Mouse (Mus musculus) heart, embryonic 12.5 days (tissue): ENCODE measurements around the gene Rpp30. TPM values are rescaled to one million over a fixed set of nuclear protein-coding genes. Genes with fewer than 3 reads are reported as not detected.

Experiments
- ATAC-seq: fragments of 200-750 bp; cut with Nextera tagmentation; 2 replicates; pipeline ENCODE4 v1.8.0; 2017; ENCODE audit warnings: moderate TSS enrichment, moderate library complexity; ENCODE audit not compliant: insufficient number of reproducible peaks, low FRiP score
- H3K27ac ChIP-seq: fragments of 300-500 bp; sonication (generic); 2 replicates; pipeline ENCODE4 v1.5.1; 2016; ENCODE audit warnings: mild to moderate bottlenecking, moderate library complexity; ENCODE audit not compliant: poor library complexity, severe bottlenecking
- H3K27me3 ChIP-seq: fragments of 300-500 bp; sonication (generic); replicated peaks from 2 replicates; pipeline ENCODE4 v1.6.1; 2016; ENCODE audit warnings: mild to moderate bottlenecking, moderate library complexity
- H3K36me3 ChIP-seq: fragments of 300-500 bp; sonication (generic); 2 replicates; pipeline ENCODE4 v1.6.1; 2016; ENCODE audit warnings: mild to moderate bottlenecking, moderate library complexity
- H3K4me1 ChIP-seq: fragments of 300-500 bp; sonication (generic); replicated peaks from 2 replicates; pipeline ENCODE4 v1.6.1; 2016; ENCODE audit warnings: mild to moderate bottlenecking
- H3K4me2 ChIP-seq: fragments of 300-500 bp; sonication (generic); 2 replicates; pipeline ENCODE4 v1.6.1; 2016; ENCODE audit warnings: mild to moderate bottlenecking, moderate library complexity
- H3K4me3 ChIP-seq: fragments of 300-500 bp; sonication (generic); 2 replicates; pipeline ENCODE4 v1.5.1; 2016; ENCODE audit warnings: mild to moderate bottlenecking
- H3K9ac ChIP-seq: fragments of 300-500 bp; sonication (generic); 2 replicates; pipeline ENCODE4 v1.6.1; 2016; ENCODE audit warnings: mild to moderate bottlenecking, moderate library complexity
- H3K9me3 ChIP-seq: fragments of 300-500 bp; sonication (generic); replicated peaks from 2 replicates; pipeline ENCODE4 v1.6.1; 2016; ENCODE audit warnings: mild to moderate bottlenecking, moderate library complexity
- WGBS: fragments of 180-500 bp; shearing (Covaris S2); methylation state at CpG from one replicate; pipeline ENCODE4 v1.1.7; 2016; 5-methylcytosine and 5-hydroxymethylcytosine counted together
- polyA plus RNA-seq: library from polyadenylated mRNA; unstranded; fragments of >200 nt; fragmentation: Nextera tagmentation; extraction: Ambion mirVana; gene quantifications from 2 replicates; pipeline ENCODE4 v1.2.1, GENCODE M21; 2016

Rpp30 gene
- polyA plus RNA-seq, 1 experiment from 2014 or later = 60.8 TPM

- H3K9me3 ChIP-seq = peaks cover 6% of the 10 kb centered on the region; the same call in 1 of the 2 replicates
- no peaks in the 10 kb centered on the region for H3K36me3 ChIP-seq
- peak overlapping the region; percentile 73 for H3K9ac ChIP-seq
- H3K4me2 ChIP-seq = peak overlapping the region; percentile 66
- no peaks in the 10 kb centered on the region for H3K27me3 ChIP-seq
- peaks cover 26% of the 10 kb centered on the region for H3K4me1 ChIP-seq
- 0 out of 2 replicates have a peak, but pooled peaks have one; percentile 15 for ATAC-seq
- H3K4me3 ChIP-seq = peak overlapping the region; percentile 29
- peak overlapping the region; percentile 98 for H3K27ac ChIP-seq
- 4% methylated on average over 9 of the region's 9 CpGs for WGBS
Measured at GRCm38 (mm10) chr19:36129213-36129612, 45.7 kb downstream of the Rpp30 start.

GRCm38 (mm10) chr19:36129643-36130042 is 46.1 kb downstream of the Rpp30 start:
- WGBS = 0% methylated on average over 12 of the region's 12 CpGs
- H3K4me3 ChIP-seq = peak overlapping the region; percentile 29
- peak overlapping the region; percentile 73; the same call in 1 of the 2 replicates for H3K9ac ChIP-seq

GRCm38 (mm10) chr19:36130181-36130580 is 46.7 kb downstream of the Rpp30 start:
- Histone ChIP-seq H3K36me3 (no peaks in the 10 kb centered on the region), H3K4me2 (peak overlapping the region; percentile 66), H3K4me1 (peaks cover 26% of the 10 kb centered on the region), H3K9me3 (no peaks in the 10 kb centered on the region), H3K4me3 (peak overlapping the region; percentile 29; the same call in 1 of the 2 replicates), H3K27ac (peak overlapping the region; percentile 98), H3K27me3 (no peaks in the 10 kb centered on the region), H3K9ac (peak overlapping the region; percentile 39)
- no peak for ATAC-seq
- 21% methylated on average over 2 of the region's 2 CpGs for WGBS

More at GRCm38 (mm10) chr19:36129643-36130042, 46.1 kb downstream of the Rpp30 start:
- Histone ChIP-seq H3K9me3 (peaks cover 3% of the 10 kb centered on the region; the same call in 1 of the 2 replicates), H3K4me2 (peak overlapping the region; percentile 66), H3K4me1 (peaks cover 26% of the 10 kb centered on the region), H3K36me3 (no peaks in the 10 kb centered on the region), H3K27ac (peak overlapping the region; percentile 98), H3K27me3 (no peaks in the 10 kb centered on the region)
- peak; percentile 91 for ATAC-seq

- Histone ChIP-seq H3K27ac (no peak overlapping the region), H3K9me3 (no peaks in the 10 kb centered on the region), H3K4me1 (peaks cover 26% of the 10 kb centered on the region), H3K9ac (no peak overlapping the region), H3K4me3 (no peak overlapping the region), H3K36me3 (no peaks in the 10 kb centered on the region), H3K4me2 (no peak overlapping the region), H3K27me3 (no peaks in the 10 kb centered on the region)
- no peak for ATAC-seq
- 62% methylated on average over 6 of the region's 6 CpGs for WGBS
Measured at GRCm38 (mm10) chr19:36131990-36132389, 48.5 kb downstream of the Rpp30 start.

- WGBS = 87% methylated on average over 6 of the region's 6 CpGs
- peaks cover 26% of the 10 kb centered on the region for H3K4me1 ChIP-seq
- H3K36me3 ChIP-seq = no peaks in the 10 kb centered on the region
- H3K27ac ChIP-seq = peak overlapping the region; percentile 60; the same call in 1 of the 2 replicates
- no peak overlapping the region for H3K4me3 ChIP-seq
- no peak overlapping the region for H3K4me2 ChIP-seq
- no peaks in the 10 kb centered on the region for H3K9me3 ChIP-seq
- ATAC-seq = no peak
- H3K27me3 ChIP-seq = no peaks in the 10 kb centered on the region
- H3K9ac ChIP-seq = no peak overlapping the region
Measured at GRCm38 (mm10) chr19:36133064-36133463, 49.5 kb downstream of the Rpp30 start.

GRCm38 (mm10) chr19:36133731-36134130 is 50.2 kb downstream of the Rpp30 start:
- WGBS = 10% methylated on average over 5 of the region's 5 CpGs
- H3K4me1 ChIP-seq = peaks cover 26% of the 10 kb centered on the region
- no peak overlapping the region for H3K4me2 ChIP-seq
- H3K27me3 ChIP-seq = no peaks in the 10 kb centered on the region
- no peak overlapping the region for H3K4me3 ChIP-seq
- no peaks in the 10 kb centered on the region for H3K36me3 ChIP-seq
- H3K9ac ChIP-seq = no peak overlapping the region
- peak overlapping the region; percentile 60 for H3K27ac ChIP-seq
- H3K9me3 ChIP-seq = no peaks in the 10 kb centered on the region
- ATAC-seq = no peak

- H3K9ac ChIP-seq = no peak overlapping the region
- H3K4me2 ChIP-seq = no peak overlapping the region
- H3K4me3 ChIP-seq = no peak overlapping the region
- 89% methylated on average over 2 of the region's 2 CpGs for WGBS
- H3K9me3 ChIP-seq = 0 out of 2 replicates have a peak, but pooled peaks cover 2% of the 10 kb centered on the region
- H3K36me3 ChIP-seq = no peaks in the 10 kb centered on the region
- no peaks in the 10 kb centered on the region for H3K27me3 ChIP-seq
- ATAC-seq = no peak
- no peak overlapping the region for H3K27ac ChIP-seq
- H3K4me1 ChIP-seq = no peaks in the 10 kb centered on the region
Measured at GRCm38 (mm10) chr19:36143571-36143970, 60.1 kb downstream of the Rpp30 start.

GRCm38 (mm10) chr19:36148578-36148977 is 65.1 kb downstream of the Rpp30 start:
- no peak overlapping the region for H3K4me3 ChIP-seq
- H3K36me3 ChIP-seq = no peaks in the 10 kb centered on the region
- ATAC-seq = no peak
- H3K4me2 ChIP-seq = no peak overlapping the region
- 0 out of 2 replicates have a peak, but pooled peaks cover 2% of the 10 kb centered on the region for H3K9me3 ChIP-seq
- no peaks in the 10 kb centered on the region for H3K27me3 ChIP-seq
- WGBS = 84% methylated on average over 6 of the region's 6 CpGs
- no peak overlapping the region for H3K27ac ChIP-seq
- no peak overlapping the region for H3K9ac ChIP-seq
- H3K4me1 ChIP-seq = no peaks in the 10 kb centered on the region

- Histone ChIP-seq H3K9me3 (no peaks in the 10 kb centered on the region), H3K4me1 (no peaks in the 10 kb centered on the region), H3K27me3 (no peaks in the 10 kb centered on the region), H3K4me2 (no peak overlapping the region), H3K36me3 (no peaks in the 10 kb centered on the region), H3K4me3 (no peak overlapping the region), H3K27ac (no peak overlapping the region), H3K9ac (no peak overlapping the region)
- WGBS = 66% methylated on average over 4 of the region's 4 CpGs
- ATAC-seq = no peak
Measured at GRCm38 (mm10) chr19:36150241-36151007, 66.9 kb downstream of the Rpp30 start.
